Mouse (Mus musculus) lung, postnatal 25 days (tissue): ENCODE results near the gene Igfbp6.
A peak's percentile ranks its signal among the peaks of the same experiment; 100 is the strongest.

Experiments
- DNase-seq: peaks from one replicate; pipeline ENCODE4 v3.0.0; 2022; ENCODE audit warnings: low spot score

Gene Igfbp6

GRCm38 (mm10) chr15:102144274-102144711 is at the start of gene Igfbp6:
Gene Igfbp6 (plus strand): TSS chr15:102144362.
- peak; percentile 43 for DNase-seq

- DNase-seq: no peak
These were observed 49.2 kb upstream of the Igfbp6 start for GRCm38 (mm10) chr15:102094988-102095387.

GRCm38 (mm10) chr15:102097147-102097915 is 46.8 kb upstream of the Igfbp6 start:
- no peak for DNase-seq

- no peak for DNase-seq
These were observed 46.1 kb upstream of the Igfbp6 start for GRCm38 (mm10) chr15:102097991-102098555.

- DNase-seq: no peak
These were observed 44.9 kb upstream of the Igfbp6 start for GRCm38 (mm10) chr15:102099260-102099659.

GRCm38 (mm10) chr15:102099771-102100160 is 44.4 kb upstream of the Igfbp6 start:
- no peak for DNase-seq

- DNase-seq: peak; percentile 85
These were observed 43.8 kb upstream of the Igfbp6 start, which contains the start of gene Tns2 for GRCm38 (mm10) chr15:102100161-102100981. Gene Tns2 (plus strand): TSS chr15:102100413.

- DNase-seq: no peak
These were observed 43.0 kb upstream of the Igfbp6 start for GRCm38 (mm10) chr15:102100996-102101671.

- peak; percentile 91 for DNase-seq
These were observed 42.3 kb upstream of the Igfbp6 start for GRCm38 (mm10) chr15:102101672-102102541.

- DNase-seq: peak; percentile 80
These were observed 41.5 kb upstream of the Igfbp6 start for GRCm38 (mm10) chr15:102102548-102103121.

GRCm38 (mm10) chr15:102103371-102103946 is 40.7 kb upstream of the Igfbp6 start:
- DNase-seq: peak; percentile 80

GRCm38 (mm10) chr15:102103947-102104555 is 40.1 kb upstream of the Igfbp6 start:
- peak; percentile 93 for DNase-seq

- DNase-seq: peak; percentile 86
These were observed 38.8 kb upstream of the Igfbp6 start for GRCm38 (mm10) chr15:102105360-102105759.

- no peak for DNase-seq
These were observed 38.1 kb upstream of the Igfbp6 start for GRCm38 (mm10) chr15:102105764-102106730.

GRCm38 (mm10) chr15:102106754-102107456 is 37.3 kb upstream of the Igfbp6 start:
- DNase-seq: no peak

GRCm38 (mm10) chr15:102107689-102108573 is 36.2 kb upstream of the Igfbp6 start:
- no peak for DNase-seq
